In the genomic region with DNA sequence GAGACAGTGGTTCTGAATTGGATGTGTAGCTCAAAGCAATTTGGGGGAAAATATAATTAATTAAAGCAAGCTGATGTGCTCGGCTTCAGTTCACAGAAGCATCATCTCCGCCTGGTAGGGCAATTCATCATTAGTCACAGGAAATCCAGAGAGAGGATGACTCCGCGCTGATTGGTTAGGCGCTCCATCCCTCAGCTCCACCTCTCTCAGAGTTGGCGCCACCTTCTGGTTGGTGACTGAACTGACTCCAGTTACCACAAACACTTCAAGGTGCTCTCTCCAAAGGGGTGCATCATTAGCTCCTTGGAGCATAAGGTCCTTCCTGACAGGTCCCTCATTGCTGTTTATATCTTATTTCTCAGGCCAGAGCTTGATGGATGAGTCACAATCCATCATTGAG, we compare ENCODE assay signal across 8 mouse cellular contexts. TPM values are rescaled to one million over a fixed set of nuclear protein-coding genes. Genes with fewer than 3 reads are reported as not detected.
A peak's percentile ranks its signal among the peaks of the same experiment; 100 is the strongest.
DNase-seq lines count a peak whose midpoint lies in the region; ATAC-seq and TF ChIP-seq lines count a peak whose summit lies in the region.

No protein-coding gene starts in this region.

- no peaks in the 10 kb centered on the region for H3K27me3 ChIP-seq in hindbrain, postnatal 0 days (ENCODE audit: insufficient read depth, low read length)
- no peaks in the 10 kb centered on the region for H3K27me3 ChIP-seq in hindbrain, embryonic 14.5 days (ENCODE audit: control insufficient read depth, insufficient read depth, low read length)
- H3K27me3 ChIP-seq in G1E (ENCODE audit: insufficient read depth, low read length) = peaks cover 19% of the 10 kb centered on the region

- no peak overlapping the region for H3K4me2 ChIP-seq in hindbrain, postnatal 0 days (ENCODE audit: low read depth, low read length)
- no peak overlapping the region for H3K4me2 ChIP-seq in hindbrain, embryonic 14.5 days (replicated peaks)

- 57% methylated on average over 6 of the region's 6 CpGs for WGBS in hindbrain, postnatal 0 days
- WGBS in hindbrain, embryonic 14.5 days = 52% methylated on average over 6 of the region's 6 CpGs

- H3K27ac ChIP-seq in hindbrain, postnatal 0 days = no peak overlapping the region
- no peak overlapping the region for H3K27ac ChIP-seq in hindbrain, embryonic 14.5 days
- no peak overlapping the region for H3K27ac ChIP-seq in cortical plate, adult 2 months (ENCODE audit: insufficient read depth, low read length)

- DNase-seq in hindbrain, postnatal 0 days (ENCODE audit: low spot score) = no peak
- DNase-seq in hindbrain, embryonic 14.5 days (ENCODE audit: low spot score) = no peak
- DNase-seq in G1E (ENCODE audit: low spot score) = peak; percentile 49
- DNase-seq in kidney, postnatal 14 days = peak; percentile 45
- peak; percentile 43 for DNase-seq in retina, embryonic 14.5 days (ENCODE audit: low spot score)
- no peak for DNase-seq in layer of hippocampus, postnatal 25 days (ENCODE audit: extremely low spot score in 1 of 2, low spot score in 1 of 2)

- TF ChIP-seq POLR2A in cortical plate, adult 2 months (IDR thresholded peaks at IDR 0.05; ENCODE audit: extremely low read depth, insufficient read depth, low read length) = no peak

- H3K9me3 ChIP-seq in hindbrain, postnatal 0 days (ENCODE audit: low read length) = no peaks in the 10 kb centered on the region
- H3K9me3 ChIP-seq in hindbrain, embryonic 14.5 days (ENCODE audit: control insufficient read depth, low read length) = no peaks in the 10 kb centered on the region
- H3K9me3 ChIP-seq in G1E (replicated peaks) = no peaks in the 10 kb centered on the region

- no peaks in the 10 kb centered on the region for H3K4me1 ChIP-seq in hindbrain, postnatal 0 days (ENCODE audit: insufficient read depth, low read length)
- H3K4me1 ChIP-seq in hindbrain, embryonic 14.5 days (replicated peaks; ENCODE audit: control insufficient read depth, insufficient read depth, low read length) = no peaks in the 10 kb centered on the region
- H3K4me1 ChIP-seq in G1E (ENCODE audit: insufficient read depth, low read depth, low read length) = peaks cover 20% of the 10 kb centered on the region
- no peaks in the 10 kb centered on the region for H3K4me1 ChIP-seq in cortical plate, adult 2 months (ENCODE audit: control insufficient read depth, insufficient read depth, low read length)

- H3K9ac ChIP-seq in hindbrain, postnatal 0 days (replicated peaks; ENCODE audit: low read length) = no peak overlapping the region
- no peak overlapping the region for H3K9ac ChIP-seq in hindbrain, embryonic 14.5 days

- H3K4me3 ChIP-seq in hindbrain, postnatal 0 days (ENCODE audit: low read length) = no peak overlapping the region
- H3K4me3 ChIP-seq in hindbrain, embryonic 14.5 days (replicated peaks; ENCODE audit: low read length) = no peak overlapping the region
- no peak overlapping the region for H3K4me3 ChIP-seq in G1E (ENCODE audit: low read depth, low read length)
- H3K4me3 ChIP-seq in cortical plate, adult 2 months (ENCODE audit: insufficient read depth, low read length) = no peak overlapping the region

- H3K36me3 ChIP-seq in hindbrain, postnatal 0 days (ENCODE audit: insufficient read depth, low read length) = no peaks in the 10 kb centered on the region
- H3K36me3 ChIP-seq in hindbrain, embryonic 14.5 days (replicated peaks; ENCODE audit: control insufficient read depth, insufficient read depth) = no peaks in the 10 kb centered on the region
- no peaks in the 10 kb centered on the region for H3K36me3 ChIP-seq in G1E (replicated peaks)

- ATAC-seq in hindbrain, postnatal 0 days = 0 out of 2 replicates have a peak, but pooled peaks have one; percentile 27
- no peak for ATAC-seq in hindbrain, embryonic 14.5 days (ENCODE audit: low FRiP score)
- ATAC-seq in G1E (ENCODE audit: extremely low read depth, insufficient number of reproducible peaks, low FRiP score, poor library complexity, severe bottlenecking) = peak; percentile 22; the same call in 1 of the 2 replicates
- ATAC-seq in cerebellum, adult (ENCODE audit: insufficient number of reproducible peaks, low FRiP score, low TSS enrichment) = no peak

- TF ChIP-seq CTCF in hindbrain, postnatal 0 days (IDR thresholded peaks at IDR 0.05; ENCODE audit: low read depth) = peak; percentile 55
- peak; percentile 72 for TF ChIP-seq CTCF in G1E (IDR thresholded peaks at IDR 0.05; ENCODE audit: low read depth, low read length)
- peak; percentile 18; the same call in 1 of the 2 replicates for TF ChIP-seq CTCF in cortical plate, adult 2 months (IDR thresholded peaks at IDR 0.05; ENCODE audit: extremely low read depth, insufficient read depth, low read length)

RNA-seq across cellular contexts. Expression of gene Ghsr, which starts 25.6 kb away (rescaled TPM):
- total RNA-seq in hindbrain, postnatal 0 days (2014; rRNA removed) = 1.1 and 1.2 TPM in 2 replicates
- 0.38 and 0.63 TPM in 2 replicates for polyA plus RNA-seq in hindbrain, postnatal 0 days (2015; fragmentation: Nextera tagmentation; extraction: Ambion mirVana)
- 0.46 and 0.73 TPM in 2 replicates for polyA plus RNA-seq in hindbrain, embryonic 14.5 days (2014; fragmentation: Nextera tagmentation; extraction: Ambion mirVana)
- total RNA-seq in G1E (2014; fragmentation: Nextera tagmentation) (not detected in 2 replicates), G1E (2017) (under 0.01 and 0.16 TPM in 2 replicates)
- polyA plus RNA-seq in G1E (2012) = not detected in 2 replicates
- polyA plus RNA-seq in cortical plate, adult 2 months (2012; rRNA removed) = 0.02 and 0.09 TPM in 2 replicates
- total RNA-seq in layer of hippocampus, postnatal 25 days (2021) = 1 to 10 TPM in 1 of 2 experiments, under 1 TPM in 1; 0.99 to 1.1 TPM

RNA-seq across cellular contexts. Expression of gene Tnfsf10, which starts 28.7 kb away (rescaled TPM):
- total RNA-seq in hindbrain, postnatal 0 days (2014; rRNA removed) = 0.36 and 0.73 TPM in 2 replicates
- 0.35 and 0.42 TPM in 2 replicates for polyA plus RNA-seq in hindbrain, postnatal 0 days (2015; fragmentation: Nextera tagmentation; extraction: Ambion mirVana)
- polyA plus RNA-seq in hindbrain, embryonic 14.5 days (2014; fragmentation: Nextera tagmentation; extraction: Ambion mirVana) = 0.08 and 0.14 TPM in 2 replicates
- 2.6 and 4.8 TPM in 2 replicates for total RNA-seq in G1E (2014; fragmentation: Nextera tagmentation)
- total RNA-seq in G1E (2017) = 4.7 and 5.3 TPM in 2 replicates
- polyA plus RNA-seq in G1E (2012) = 0.03 and 0.14 TPM in 2 replicates
- polyA plus RNA-seq in cortical plate, adult 2 months (2012; rRNA removed) = 2.1 and 2.4 TPM in 2 replicates
- 1 to 10 TPM in 1 of 2 experiments, under 1 TPM in 1; 0.44 to 1.5 TPM for total RNA-seq in layer of hippocampus, postnatal 25 days (2021)

Comparison
In these comparisons a context has a peak if more than half of its experiments do, and no peak if none do; other contexts are left out.
1. ATAC-seq: peak in hindbrain, postnatal 0 days (single experiment) and G1E (single experiment); none in hindbrain, embryonic 14.5 days (single experiment) and cerebellum, adult (single experiment).
2. DNase-seq: peak in G1E (single experiment), kidney, postnatal 14 days (single experiment) and retina, embryonic 14.5 days (single experiment); none in hindbrain, postnatal 0 days (single experiment), hindbrain, embryonic 14.5 days (single experiment) and layer of hippocampus, postnatal 25 days (0 of 2).
3. CTCF ChIP-seq: peak in every context shown above with its lines; median percentile 72 in G1E; 55 in hindbrain, postnatal 0 days; 18 in cortical plate, adult 2 months.